Mouse (Mus musculus) heart, embryonic 16.5 days (tissue): ENCODE measurements around the gene Ralgps1. TPM values are rescaled to one million over a fixed set of nuclear protein-coding genes. Genes with fewer than 3 reads are reported as not detected.

ENCODE experiments used
- ATAC-seq: fragments of 200-750 bp; cut with Nextera tagmentation; replicated peaks from 2 replicates; pipeline ENCODE4 v1.8.0; 2017; ENCODE audit warnings: moderate number of reproducible peaks; ENCODE audit not compliant: insufficient read depth, low FRiP score; ENCODE audit errors: extremely low read depth
- H3K27ac ChIP-seq: fragments of 300-500 bp; sonication (generic); 2 replicates; pipeline ENCODE4 v1.5.1; 2014; ENCODE audit warnings: mild to moderate bottlenecking, low read length, control low read depth, moderate library complexity
- H3K27me3 ChIP-seq: fragments of 300-500 bp; sonication (generic); 2 replicates; pipeline ENCODE4 v1.6.1; 2014; ENCODE audit warnings: low read length, mixed read lengths; ENCODE audit not compliant: control insufficient read depth, insufficient read depth
- H3K36me3 ChIP-seq: fragments of 300-500 bp; sonication (generic); 2 replicates; pipeline ENCODE4 v1.6.1; 2014; ENCODE audit not compliant: control insufficient read depth, insufficient read depth
- H3K4me1 ChIP-seq: fragments of 300-500 bp; sonication (generic); 2 replicates; pipeline ENCODE4 v1.6.1; 2014; ENCODE audit warnings: low read length, mixed read lengths; ENCODE audit not compliant: control insufficient read depth, insufficient read depth
- H3K4me2 ChIP-seq: fragments of 300-500 bp; sonication (generic); 2 replicates; pipeline ENCODE4 v1.6.1; 2014; ENCODE audit warnings: low read depth, mild to moderate bottlenecking, control low read depth, low read length
- H3K4me3 ChIP-seq: fragments of 300-500 bp; sonication (generic); 2 replicates; pipeline ENCODE4 v1.5.1; 2014; ENCODE audit warnings: mild to moderate bottlenecking, control low read depth, low read length
- H3K9ac ChIP-seq: fragments of 300-500 bp; sonication (generic); 2 replicates; pipeline ENCODE4 v1.6.1; 2014; ENCODE audit warnings: low read length, control low read depth
- H3K9me3 ChIP-seq: fragments of 300-500 bp; sonication (generic); replicated peaks from 2 replicates; pipeline ENCODE4 v1.6.1; 2016; ENCODE audit warnings: low read length; ENCODE audit not compliant: control insufficient read depth
- WGBS: fragments of 180-500 bp; shearing (Covaris S2); extraction: QIAGEN DNeasy Blood & Tissue Kit; methylation state at CpG from one replicate; pipeline ENCODE4 v1.1.7; 2014; 5-methylcytosine and 5-hydroxymethylcytosine counted together
- polyA plus RNA-seq: library from polyadenylated mRNA; unstranded; fragments of >200 nt; fragmentation: Nextera tagmentation; extraction: Ambion mirVana; gene quantifications from 2 replicates; pipeline ENCODE4 v1.2.1, GENCODE M21; 2015

Gene Ralgps1
- polyA plus RNA-seq, 1 experiment from 2014 or later: 4.6 TPM

- Histone ChIP-seq H3K4me3 (no peak overlapping the region), H3K27ac (no peak overlapping the region), H3K4me1 (peaks cover 6% of the 10 kb centered on the region; the same call in 1 of the 2 replicates), H3K36me3 (no peaks in the 10 kb centered on the region), H3K4me2 (no peak overlapping the region), H3K27me3 (no peaks in the 10 kb centered on the region), H3K9ac (no peak overlapping the region), H3K9me3 (no peaks in the 10 kb centered on the region)
- no peak for ATAC-seq
- WGBS: 87% methylated on average over 2 of the region's 2 CpGs
Observed at GRCm38 (mm10) chr2:33321031-33321430, 50.3 kb downstream of the Ralgps1 start.

GRCm38 (mm10) chr2:33320568-33320967 lies 50.7 kb downstream of the Ralgps1 start:
- H3K4me2 ChIP-seq: no peak overlapping the region
- 17% methylated on average over 3 of the region's 3 CpGs for WGBS
- H3K27ac ChIP-seq: no peak overlapping the region
- H3K9ac ChIP-seq: no peak overlapping the region
- peaks cover 8% of the 10 kb centered on the region for H3K4me1 ChIP-seq
- ATAC-seq: no peak
- no peaks in the 10 kb centered on the region for H3K9me3 ChIP-seq
- no peaks in the 10 kb centered on the region for H3K27me3 ChIP-seq
- no peaks in the 10 kb centered on the region for H3K36me3 ChIP-seq
- no peak overlapping the region for H3K4me3 ChIP-seq

DNA sequence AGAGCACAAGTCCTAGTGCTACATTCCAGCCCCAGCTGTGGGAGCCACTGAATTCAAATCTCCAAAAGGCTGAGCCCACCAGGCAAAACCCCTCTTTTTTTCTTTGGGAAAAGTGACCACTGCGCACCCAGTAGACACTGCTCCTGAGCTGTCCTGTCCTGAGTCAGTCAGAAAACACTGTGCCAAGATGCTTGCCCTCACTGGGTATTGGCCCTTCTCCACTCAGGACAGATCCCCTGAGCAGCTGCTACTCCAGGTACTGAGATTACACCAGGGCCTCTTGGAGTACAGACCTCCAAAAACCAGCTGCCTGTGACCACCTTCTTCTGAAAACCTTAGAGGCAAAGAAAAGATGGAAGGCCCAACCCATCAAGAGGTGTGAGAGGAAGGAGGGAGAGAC lies 51.4 kb downstream of the Ralgps1 start:
- Histone ChIP-seq H3K9ac (no peak overlapping the region), H3K27ac (no peak overlapping the region), H3K4me1 (peaks cover 12% of the 10 kb centered on the region), H3K36me3 (no peaks in the 10 kb centered on the region), H3K4me2 (no peak overlapping the region), H3K9me3 (no peaks in the 10 kb centered on the region), H3K4me3 (no peak overlapping the region), H3K27me3 (no peaks in the 10 kb centered on the region)
- no peak for ATAC-seq
- 88% methylated on average over 1 of the region's 1 CpGs for WGBS

DNA sequence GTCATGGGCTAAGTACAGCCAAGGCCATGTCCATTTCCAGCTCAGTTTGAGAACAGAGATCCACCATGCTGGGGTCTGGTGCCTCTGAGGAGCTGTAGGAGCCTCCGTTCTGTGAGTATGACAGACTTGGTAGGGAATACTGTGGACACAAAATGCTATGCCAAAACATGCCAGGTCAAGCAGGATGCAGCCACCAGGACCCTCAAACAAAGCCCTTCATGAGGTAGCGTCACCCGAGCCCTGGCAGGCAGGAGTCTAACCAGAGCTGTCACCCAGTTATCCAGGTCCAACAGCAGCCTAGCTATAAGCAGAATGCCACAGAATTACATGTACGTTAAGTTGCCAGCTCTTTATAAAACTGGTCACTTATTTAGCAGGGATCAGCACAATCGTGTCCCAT lies 51.8 kb downstream of the Ralgps1 start:
- H3K4me1 ChIP-seq: peaks cover 15% of the 10 kb centered on the region
- ATAC-seq: no peak

DNA sequence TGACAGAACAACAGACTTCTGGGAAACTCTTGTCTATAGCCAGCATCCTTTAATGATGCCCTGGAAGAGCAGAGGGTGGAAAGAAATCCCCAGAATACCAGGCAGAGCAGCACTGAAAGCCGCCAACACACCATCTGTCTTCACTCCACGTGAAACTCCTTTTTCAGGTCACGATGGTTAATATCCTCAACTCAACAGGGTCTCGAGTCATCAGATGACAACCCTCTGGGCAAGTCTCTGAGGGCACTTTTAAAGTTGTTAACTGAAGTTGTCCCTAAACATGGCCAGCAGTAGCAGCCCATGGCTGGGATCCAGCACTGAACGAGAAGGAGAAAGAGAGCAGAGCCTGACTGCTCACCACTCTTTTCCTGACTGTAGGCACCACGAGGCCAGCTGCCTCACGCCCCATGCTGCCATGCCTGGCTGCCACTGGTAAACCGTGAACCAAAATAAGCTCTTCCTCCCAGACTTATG lies 52.8 kb downstream of the Ralgps1 start:
- Histone ChIP-seq H3K27ac (no peak overlapping the region), H3K4me3 (no peak overlapping the region), H3K9me3 (no peaks in the 10 kb centered on the region), H3K36me3 (no peaks in the 10 kb centered on the region), H3K27me3 (no peaks in the 10 kb centered on the region), H3K4me2 (no peak overlapping the region), H3K9ac (no peak overlapping the region), H3K4me1 (peaks cover 19% of the 10 kb centered on the region)
- ATAC-seq: no peak
- 43% methylated on average over 8 of the region's 8 CpGs for WGBS

More for the DNA sequence above, 51.8 kb downstream of the Ralgps1 start:
- Histone ChIP-seq H3K27ac (no peak overlapping the region), H3K4me2 (no peak overlapping the region), H3K4me3 (no peak overlapping the region), H3K9ac (no peak overlapping the region), H3K36me3 (no peaks in the 10 kb centered on the region), H3K27me3 (no peaks in the 10 kb centered on the region), H3K9me3 (no peaks in the 10 kb centered on the region)
- WGBS: 84% methylated on average over 5 of the region's 5 CpGs

- H3K4me2 ChIP-seq: no peak overlapping the region
- H3K9ac ChIP-seq: no peak overlapping the region
- H3K4me1 ChIP-seq: peaks cover 19% of the 10 kb centered on the region
- H3K27ac ChIP-seq: no peak overlapping the region
- peak; percentile 86 for ATAC-seq
- H3K36me3 ChIP-seq: no peaks in the 10 kb centered on the region
- no peak overlapping the region for H3K4me3 ChIP-seq
- no peaks in the 10 kb centered on the region for H3K27me3 ChIP-seq
- WGBS: 19% methylated on average over 7 of the region's 7 CpGs
- no peaks in the 10 kb centered on the region for H3K9me3 ChIP-seq
Observed at GRCm38 (mm10) chr2:33316516-33316915, 54.8 kb downstream of the Ralgps1 start.

GRCm38 (mm10) chr2:33316063-33316405 lies 55.3 kb downstream of the Ralgps1 start:
- H3K9me3 ChIP-seq: no peaks in the 10 kb centered on the region
- 95% methylated on average over 1 of the region's 1 CpGs for WGBS

DNA sequence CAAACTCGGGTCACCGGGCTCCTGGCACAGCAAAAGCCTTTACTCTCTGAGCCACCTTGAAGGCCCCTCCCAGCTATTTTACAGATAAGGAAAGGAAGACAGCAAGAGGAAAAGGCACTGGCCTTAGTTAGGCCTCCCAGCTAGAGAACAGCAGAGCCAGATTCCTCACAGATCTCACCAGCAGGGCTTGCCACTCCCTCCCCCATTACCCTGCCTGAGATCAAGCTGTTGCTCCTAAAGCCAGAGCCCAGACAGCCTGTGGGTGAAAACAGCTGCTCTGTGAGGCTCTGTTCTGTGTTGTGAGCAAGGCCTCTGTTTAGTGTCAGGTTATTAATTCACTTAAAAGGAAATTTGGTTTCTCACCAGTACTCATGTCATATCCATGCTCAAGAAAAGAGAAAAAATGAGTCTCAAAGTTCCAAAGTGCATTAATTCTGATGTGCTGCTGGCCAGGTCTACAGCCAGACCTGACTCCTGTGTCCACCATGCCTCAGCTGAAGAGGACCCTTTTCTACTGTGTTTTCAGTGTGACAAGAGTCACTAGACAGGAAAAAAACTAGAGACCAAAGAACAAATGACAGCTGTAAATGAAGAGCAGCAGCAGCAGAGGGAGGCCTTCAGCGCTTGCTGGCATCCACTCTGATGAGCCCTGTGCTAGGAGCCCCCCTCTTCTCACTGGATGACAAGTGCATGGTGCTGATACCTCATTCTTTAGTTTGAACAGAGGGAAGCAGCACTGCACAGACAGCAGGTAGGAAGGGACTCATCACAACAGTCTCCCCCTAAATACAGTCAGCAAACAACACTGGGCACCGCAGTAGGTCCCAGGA lies 55.8 kb downstream of the Ralgps1 start:
- Histone ChIP-seq H3K27me3 (no peaks in the 10 kb centered on the region), H3K9me3 (no peaks in the 10 kb centered on the region), H3K4me2 (no peak overlapping the region), H3K27ac (peak overlapping the region; percentile 49), H3K4me3 (no peak overlapping the region), H3K36me3 (no peaks in the 10 kb centered on the region), H3K9ac (0 out of 2 replicates have a peak overlapping the region, but pooled peaks have one; percentile 42), H3K4me1 (peaks cover 16% of the 10 kb centered on the region)
- ATAC-seq: no peak
- 53% methylated on average over 4 of the region's 4 CpGs for WGBS

More at GRCm38 (mm10) chr2:33316063-33316405, 55.3 kb downstream of the Ralgps1 start:
- no peak overlapping the region for H3K4me2 ChIP-seq
- no peak overlapping the region for H3K9ac ChIP-seq
- ATAC-seq: no peak
- H3K4me1 ChIP-seq: peaks cover 19% of the 10 kb centered on the region
- H3K4me3 ChIP-seq: no peak overlapping the region
- no peaks in the 10 kb centered on the region for H3K27me3 ChIP-seq
- no peaks in the 10 kb centered on the region for H3K36me3 ChIP-seq
- peak overlapping the region; percentile 49 for H3K27ac ChIP-seq

DNA sequence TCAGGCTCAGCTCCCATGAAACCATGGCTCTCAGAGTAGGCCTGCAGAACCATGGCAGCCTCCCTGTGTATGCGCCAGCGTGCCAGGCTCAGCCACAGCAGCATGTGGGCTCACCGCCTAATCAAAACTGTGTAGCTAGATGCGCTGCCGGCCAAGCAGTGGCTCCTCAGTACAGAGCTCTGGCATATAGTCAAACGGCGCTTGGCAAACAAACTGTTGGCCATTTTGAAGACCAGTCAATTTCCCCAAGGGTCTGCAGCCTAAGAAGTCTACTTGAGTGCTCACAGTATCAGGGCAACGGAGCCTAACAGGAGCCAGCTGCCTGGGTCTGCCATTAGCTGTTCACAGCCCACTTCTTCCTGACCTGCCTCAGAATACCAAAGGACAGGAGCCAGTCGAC lies 61.9 kb downstream of the Ralgps1 start:
- ATAC-seq: no peak

More for the DNA sequence above, 61.9 kb downstream of the Ralgps1 start:
- Histone ChIP-seq H3K4me1 (peaks cover 3% of the 10 kb centered on the region), H3K4me3 (no peak overlapping the region), H3K27ac (no peak overlapping the region), H3K9me3 (no peaks in the 10 kb centered on the region), H3K36me3 (no peaks in the 10 kb centered on the region), H3K9ac (no peak overlapping the region), H3K27me3 (no peaks in the 10 kb centered on the region), H3K4me2 (no peak overlapping the region)
- 87% methylated on average over 9 of the region's 9 CpGs for WGBS
